Mouse (Mus musculus) CH12.LX (cell line): ENCODE measurements around the gene Gclm.

ENCODE experiments used
- CHD1 ChIP-seq: IDR thresholded peaks from 2 replicates; pipeline ENCODE4 v1.6.1; 2012; ENCODE audit warnings: low read depth, low read length, improper control_type of control experiment, inconsistent platforms
- CTCF ChIP-seq, 2 experiments: IDR thresholded peaks in 1 of 2; conservative IDR thresholded peaks in 1 of 2; 2 replicates each; pipeline ENCODE4 v1.5.1; 2011 to 2012; ENCODE audit warnings: low read depth in 2 of 2, low read length in 2 of 2, improper control_type of control experiment in 1 of 2, inconsistent platforms in 1 of 2, mild to moderate bottlenecking in 1 of 2, moderate library complexity in 1 of 2
- EP300 ChIP-seq: IDR thresholded peaks from 2 replicates; pipeline ENCODE4 v1.6.1; 2011; ENCODE audit warnings: low read length, improper control_type of control experiment
- MEF2A ChIP-seq: IDR thresholded peaks from 2 replicates; pipeline ENCODE4 v1.6.1; 2014; ENCODE audit warnings: low read depth, mild to moderate bottlenecking, inconsistent platforms, low read length, improper control_type of control experiment, borderline replicate concordance
- POLR2A ChIP-seq: IDR thresholded peaks from 2 replicates; pipeline ENCODE4 v1.6.1; 2011; ENCODE audit warnings: low read depth, mild to moderate bottlenecking, improper control_type of control experiment, low read length
- RCOR1 ChIP-seq: conservative IDR thresholded peaks from 2 replicates; pipeline ENCODE4 v1.6.1; 2012; ENCODE audit warnings: low read depth, mild to moderate bottlenecking, inconsistent platforms, low read length, improper control_type of control experiment

GRCm38 (mm10) chr3:122200017-122200416, 45.3 kb upstream of the Gclm start:
- TF ChIP-seq CHD1 (no peak), POLR2A (no peak), CTCF (conservative IDR thresholded peaks at IDR 0.05 in 1 of 2, IDR thresholded peaks at IDR 0.05 in 1 of 2; ENCODE audit: low read depth in 2 of 2, low read length in 2 of 2) (no peak), RCOR1 (no peak), EP300 (no peak), MEF2A (no peak)
